Mouse (Mus musculus) layer of hippocampus, adult 8-10 months (tissue): ENCODE results near the gene Mad1l1. TPM values are rescaled to one million over a fixed set of nuclear protein-coding genes. Genes with fewer than 3 reads are reported as not detected.

ENCODE experiments used
- DNase-seq, 2 experiments: peaks; one replicate each; pipeline ENCODE4 v3.0.0; 2022; ENCODE audit warnings: low spot score in 2 of 2
- total RNA-seq, 4 experiments: library from RNA; stranded (reverse); gene quantifications; 2 replicates each; pipeline ENCODE4 v1.2.4; 2022

Gene Mad1l1
- total RNA-seq, 4 experiments from 2014 or later, result 15.3 to 19.9 (median 17.2) TPM

- DNase-seq, result peak; percentile 35 to 70
Observed at GRCm38 (mm10) chr5:140331615-140332512, 10.5 kb upstream of the Mad1l1 start, which contains the start of gene Mrm2. Mrm2 (minus strand) TSS chr5:140331898.

- no peak for DNase-seq
Observed at GRCm38 (mm10) chr5:140324058-140324457, 2.7 kb upstream of the Mad1l1 start.

GRCm38 (mm10) chr5:140321756-140322575 lies 614 bp upstream of the Mad1l1 start:
- DNase-seq, result no peak

- no peak for DNase-seq
Observed at GRCm38 (mm10) chr5:140316716-140317115, 4.6 kb downstream of the Mad1l1 start.

- no peak for DNase-seq
Observed at GRCm38 (mm10) chr5:140307602-140308001, 13.8 kb downstream of the Mad1l1 start.

GRCm38 (mm10) chr5:140306016-140306415 lies 15.3 kb downstream of the Mad1l1 start:
- DNase-seq, result no peak

GRCm38 (mm10) chr5:140298291-140298690 lies 23.1 kb downstream of the Mad1l1 start:
- DNase-seq, result no peak

GRCm38 (mm10) chr5:140292152-140292551 lies 29.2 kb downstream of the Mad1l1 start:
- peak; percentile 34 to 70 for DNase-seq

- DNase-seq, result no peak
Observed at GRCm38 (mm10) chr5:140289161-140289560, 32.2 kb downstream of the Mad1l1 start.

- peak in 1 of 2 experiments; percentile 32 for DNase-seq
Observed at GRCm38 (mm10) chr5:140288287-140288686, 33.1 kb downstream of the Mad1l1 start.

GRCm38 (mm10) chr5:140284761-140285160 lies 36.6 kb downstream of the Mad1l1 start:
- DNase-seq, result peak in 1 of 2 experiments; percentile 32

- DNase-seq, result no peak
Observed at GRCm38 (mm10) chr5:140284011-140284410, 37.3 kb downstream of the Mad1l1 start.

- no peak for DNase-seq
Observed at GRCm38 (mm10) chr5:140282900-140283299, 38.5 kb downstream of the Mad1l1 start.

GRCm38 (mm10) chr5:140282376-140282775 lies 39.0 kb downstream of the Mad1l1 start:
- no peak for DNase-seq

GRCm38 (mm10) chr5:140280205-140280604 lies 41.1 kb downstream of the Mad1l1 start:
- DNase-seq, result no peak

GRCm38 (mm10) chr5:140276779-140277178 lies 44.6 kb downstream of the Mad1l1 start:
- DNase-seq, result peak in 1 of 2 experiments; percentile 30

GRCm38 (mm10) chr5:140270976-140271685 lies 50.2 kb downstream of the Mad1l1 start:
- DNase-seq, result no peak

GRCm38 (mm10) chr5:140268396-140268795 lies 53.0 kb downstream of the Mad1l1 start:
- DNase-seq, result no peak

GRCm38 (mm10) chr5:140267061-140267460 lies 54.3 kb downstream of the Mad1l1 start:
- DNase-seq, result no peak

GRCm38 (mm10) chr5:140264825-140265575 lies 56.4 kb downstream of the Mad1l1 start:
- no peak for DNase-seq
